Mouse (Mus musculus) left cerebral cortex, adult 2 months (tissue): ENCODE measurements around the gene Casp6. TPM values are rescaled to one million over a fixed set of nuclear protein-coding genes. Genes with fewer than 3 reads are reported as not detected.

Experiments
- DNase-seq, 2 experiments: peaks; one replicate each; pipeline ENCODE4 v3.0.0; 2021 to 2022; ENCODE audit warnings: low spot score in 2 of 2, mixed read lengths in 1 of 2; ENCODE audit errors: extremely low spot score in 1 of 2
- H3K27ac ChIP-seq: fragments of 200-600 bp; 2 replicates; pipeline ENCODE4 v1.8.1; 2022
- H3K4me3 ChIP-seq: fragments of 200-600 bp; 2 replicates; pipeline ENCODE4 v1.8.1; 2022
- CTCF ChIP-seq: fragments of 200-600 bp; IDR thresholded peaks from 2 replicates; pipeline ENCODE4 v1.8.1; 2022; ENCODE audit warnings: antibody characterized with exemption, mild to moderate bottlenecking, moderate library complexity
- intact Hi-C: fragments of 180-260 bp; cut with DNase I; formaldehyde crosslinking; loops from one replicate; pipeline ENCODE4 v1.15.1; 2025
- long read RNA-seq, 2 experiments: library from polyadenylated mRNA; stranded (forward); transcript quantifications; one replicate each; pipeline ENCODE4 v2.0.0; 2021; ENCODE audit warnings: borderline mapping rate in 2 of 2
- total RNA-seq, 2 experiments: library from RNA; stranded (reverse); gene quantifications; 2 replicates each; pipeline ENCODE4 v1.2.3; 2021

The Casp6 gene
- 1 to 10 TPM; 4.3 to 6.6 TPM for total RNA-seq
- long read RNA-seq, experiment 1, partial matches to known transcripts = 0 of 6 reads
- long read RNA-seq, experiment 1, other reads (novel, unspliced or antisense) = 2 of 6 reads
- long read RNA-seq, experiment 2, partial matches to known transcripts = 0 of 4 reads
- long read RNA-seq, experiment 2, other reads (novel, unspliced or antisense) = 1 of 4 reads

- peak; percentile 59 to 61 for DNase-seq
- Histone ChIP-seq H3K27ac (no peak within 1 kb of the TSS), H3K4me3 (peak within 1 kb of the TSS; percentile 51)
- intact Hi-C loops = loop anchor here (10.0 kb wide), 1 partner anchor 803 kb away; the partner anchor contains the start of gene Ostc
- no peak for TF ChIP-seq CTCF
These were observed at the start of gene Casp6 for GRCm38 (mm10) chr3:129901271-129901809. Gene Casp6, plus strand, starts transcription at chr3:129901425.

- DNase-seq = no peak
- no peak for TF ChIP-seq CTCF
- no peak overlapping the region for H3K27ac ChIP-seq
- intact Hi-C loops = loop anchor here (5.0 kb wide), 1 partner anchor 215 kb away; no protein-coding TSS in a partner anchor
- no peak overlapping the region for H3K4me3 ChIP-seq
These were observed 38.6 kb upstream of the Casp6 start for GRCm38 (mm10) chr3:129862592-129862991.

- H3K4me3 ChIP-seq = no peak overlapping the region
- H3K27ac ChIP-seq = no peak overlapping the region
- intact Hi-C loops = loop anchor here (5.0 kb wide), 1 partner anchor 214 kb away; no protein-coding TSS in a partner anchor
- TF ChIP-seq CTCF = peak; percentile 58
- DNase-seq = peak; percentile 15 to 18
These were observed 37.5 kb upstream of the Casp6 start for GRCm38 (mm10) chr3:129863698-129864097.

- TF ChIP-seq CTCF = no peak
- intact Hi-C loops = loop anchor here (5.0 kb wide), 1 partner anchor 185 kb away; the partner anchor contains the start of gene Sec24b
- DNase-seq = no peak
- Histone ChIP-seq H3K4me3 (no peak overlapping the region), H3K27ac (no peak overlapping the region)
These were observed 23.9 kb upstream of the Casp6 start for GRCm38 (mm10) chr3:129877327-129877726.

- TF ChIP-seq CTCF = peak; percentile 2
- intact Hi-C loops = loop anchor here (1.0 to 5.0 kb wide), 2 partner anchors 47 to 184 kb away; partner anchors contain the start of genes Gar1 and Sec24b
- H3K27ac ChIP-seq = peak within 1 kb of the TSS; percentile 87
- peak within 1 kb of the TSS; percentile 82 for H3K4me3 ChIP-seq
- DNase-seq = peak; percentile 94 to 97
These were observed 22.7 kb upstream of the Casp6 start, which contains the start of gene Pla2g12a for GRCm38 (mm10) chr3:129878405-129879021. Gene Pla2g12a, plus strand, starts transcription at chr3:129878606.

- no peak for DNase-seq
- TF ChIP-seq CTCF = no peak; the same call in 1 of the 2 replicates
- intact Hi-C loops = loop anchor here (5.0 kb wide), 1 partner anchor 183 kb away; the partner anchor contains the start of gene Sec24b
- no peak overlapping the region for H3K27ac ChIP-seq
- peak overlapping the region; percentile 82 for H3K4me3 ChIP-seq
These were observed 22.0 kb upstream of the Casp6 start for GRCm38 (mm10) chr3:129879131-129879757.

GRCm38 (mm10) chr3:129879913-129880312 lies 21.3 kb upstream of the Casp6 start:
- DNase-seq = no peak
- Histone ChIP-seq H3K27ac (no peak overlapping the region), H3K4me3 (no peak overlapping the region)
- TF ChIP-seq CTCF = no peak
- intact Hi-C loops = loop anchor here (5.0 kb wide), 1 partner anchor 182 kb away; the partner anchor contains the start of gene Sec24b

- intact Hi-C loops = no loop called here
- no peak for DNase-seq
- no peak for TF ChIP-seq CTCF
- Histone ChIP-seq H3K27ac (no peak overlapping the region), H3K4me3 (no peak overlapping the region)
These were observed 20.2 kb upstream of the Casp6 start for GRCm38 (mm10) chr3:129880925-129881593.

GRCm38 (mm10) chr3:129885577-129885976 lies 15.6 kb upstream of the Casp6 start:
- Histone ChIP-seq H3K27ac (no peak overlapping the region), H3K4me3 (no peak overlapping the region)
- no peak for DNase-seq
- TF ChIP-seq CTCF = no peak
- intact Hi-C loops = no loop called here

GRCm38 (mm10) chr3:129886430-129886829 lies 14.8 kb upstream of the Casp6 start:
- intact Hi-C loops = no loop called here
- Histone ChIP-seq H3K4me3 (no peak overlapping the region), H3K27ac (no peak overlapping the region)
- TF ChIP-seq CTCF = no peak
- no peak for DNase-seq

- no peak overlapping the region for H3K4me3 ChIP-seq
- no peak for DNase-seq
- TF ChIP-seq CTCF = no peak
- intact Hi-C loops = no loop called here
- H3K27ac ChIP-seq = no peak overlapping the region
These were observed 13.3 kb upstream of the Casp6 start for GRCm38 (mm10) chr3:129887779-129888517.
